Mouse (Mus musculus): Measurements from ENCODE around the gene Ppef1.
A peak's percentile ranks its signal among the peaks of the same experiment; 100 is the strongest.
"Not testable (repeated sequence)": the region's sequence is repeated elsewhere in the genome, so short reads cannot be mapped to it uniquely, and the experiment has no call there.

Ppef1 gene

GRCm38 (mm10) chrX:160735650-160736049 lies at the start of gene Ppef1:
Ppef1 (minus strand) TSS chrX:160735765.
- peak; percentile 65 for DNase-seq (ENCODE audit: low read depth, low spot score)

- peak; percentile 55 for DNase-seq (ENCODE audit: low read depth, low spot score)
Observed at GRCm38 (mm10) chrX:160782276-160782675, 46.7 kb upstream of the Ppef1 start.

- DNase-seq (ENCODE audit: low read depth, low spot score) = no peak
Observed at GRCm38 (mm10) chrX:160773033-160773432, 37.5 kb upstream of the Ppef1 start.

- not testable (repeated sequence) for DNase-seq (ENCODE audit: low read depth, low spot score)
Observed at GRCm38 (mm10) chrX:160769622-160770021, 34.1 kb upstream of the Ppef1 start.

GRCm38 (mm10) chrX:160767713-160768112 lies 32.1 kb upstream of the Ppef1 start, which contains the start of gene Rs1:
Rs1 (plus strand) TSS chrX:160768013.
- no peak for DNase-seq (ENCODE audit: low read depth, low spot score)

- no peak for DNase-seq (ENCODE audit: low read depth, low spot score)
Observed at GRCm38 (mm10) chrX:160766233-160766616, 30.7 kb upstream of the Ppef1 start.

GRCm38 (mm10) chrX:160765389-160766232 lies 30.0 kb upstream of the Ppef1 start:
- DNase-seq (ENCODE audit: low read depth, low spot score) = peak; percentile 89

- no peak for DNase-seq (ENCODE audit: low read depth, low spot score)
Observed at GRCm38 (mm10) chrX:160750808-160751207, 15.2 kb upstream of the Ppef1 start.

- no peak for DNase-seq (ENCODE audit: low read depth, low spot score)
Observed at GRCm38 (mm10) chrX:160748653-160749052, 13.1 kb upstream of the Ppef1 start.

GRCm38 (mm10) chrX:160745399-160745798 lies 9.8 kb upstream of the Ppef1 start:
- peak; percentile 41 for DNase-seq (ENCODE audit: low read depth, low spot score)

GRCm38 (mm10) chrX:160699171-160699570 lies 36.4 kb downstream of the Ppef1 start:
- no peak for DNase-seq (ENCODE audit: low read depth, low spot score)

- no peak for DNase-seq (ENCODE audit: low read depth, low spot score)
Observed at GRCm38 (mm10) chrX:160691559-160691958, 44.0 kb downstream of the Ppef1 start.

GRCm38 (mm10) chrX:160690094-160690493 lies 45.5 kb downstream of the Ppef1 start:
- no peak for DNase-seq (ENCODE audit: low read depth, low spot score)

GRCm38 (mm10) chrX:160669992-160670391 lies 65.6 kb downstream of the Ppef1 start:
- DNase-seq (ENCODE audit: low read depth, low spot score) = no peak

GRCm38 (mm10) chrX:160610882-160611644 lies 124.5 kb downstream of the Ppef1 start:
- DNase-seq (ENCODE audit: low read depth, low spot score) = no peak

GRCm38 (mm10) chrX:160610482-160610881 lies 125.1 kb downstream of the Ppef1 start:
- DNase-seq (ENCODE audit: low read depth, low spot score) = no peak

- peak; percentile 71 for DNase-seq (ENCODE audit: low read depth, low spot score)
Observed at GRCm38 (mm10) chrX:160609849-160610248, 125.7 kb downstream of the Ppef1 start.

- DNase-seq (ENCODE audit: low read depth, low spot score) = peak; percentile 82
Observed at GRCm38 (mm10) chrX:160603981-160604541, 131.5 kb downstream of the Ppef1 start.

- DNase-seq (ENCODE audit: low read depth, low spot score) = no peak
Observed at GRCm38 (mm10) chrX:160603316-160603715, 132.2 kb downstream of the Ppef1 start.

GRCm38 (mm10) chrX:160602770-160603169 lies 132.8 kb downstream of the Ppef1 start:
- DNase-seq (ENCODE audit: low read depth, low spot score) = no peak

GRCm38 (mm10) chrX:160601053-160601452 lies 134.5 kb downstream of the Ppef1 start:
- DNase-seq (ENCODE audit: low read depth, low spot score) = peak; percentile 55

Data from 3T3-L1 (cell line).